Mouse (Mus musculus) kidney, postnatal 10 days (tissue): ENCODE results near the gene Cox8b.

ENCODE experiments used
- DNase-seq: peaks from one replicate; pipeline ENCODE4 v3.0.0; 2021; ENCODE audit warnings: mixed read lengths

The Cox8b gene

GRCm38 (mm10) chr7:140859997-140860396 is 40.2 kb downstream of the Cox8b start:
- DNase-seq: no peak

- DNase-seq: no peak
Observed at GRCm38 (mm10) chr7:140858746-140859145, 41.5 kb downstream of the Cox8b start.

GRCm38 (mm10) chr7:140857550-140858505 is 42.4 kb downstream of the Cox8b start, which contains the start of gene Bet1l:
TSS of gene Bet1l (minus strand) at chr7:140857577.
- DNase-seq: no peak

- peak; percentile 93 for DNase-seq
Observed at GRCm38 (mm10) chr7:140856785-140857549, 43.3 kb downstream of the Cox8b start, which contains the start of gene Ric8a. TSS of gene Ric8a (plus strand) at chr7:140856957.

GRCm38 (mm10) chr7:140855860-140856784 is 44.1 kb downstream of the Cox8b start, which contains the start of gene Gm45785:
TSS of gene Gm45785 (minus strand) at chr7:140856331.
- peak; percentile 88 for DNase-seq

GRCm38 (mm10) chr7:140855181-140855580 is 45.1 kb downstream of the Cox8b start:
- DNase-seq: no peak

GRCm38 (mm10) chr7:140854483-140854882 is 45.8 kb downstream of the Cox8b start:
- DNase-seq: no peak

GRCm38 (mm10) chr7:140853386-140853785 is 46.9 kb downstream of the Cox8b start:
- DNase-seq: no peak

GRCm38 (mm10) chr7:140851916-140852315 is 48.3 kb downstream of the Cox8b start:
- DNase-seq: no peak
